Mouse (Mus musculus) lung, adult 2 months (tissue): ENCODE results near the gene Car5a.

ENCODE experiments used
- CTCF ChIP-seq: fragments of 200-500 bp; IDR thresholded peaks from 2 replicates; pipeline ENCODE4 v1.5.1; 2011; ENCODE audit warnings: mild to moderate bottlenecking, low read length, control low read depth; ENCODE audit not compliant: insufficient read depth
- POLR2A ChIP-seq: fragments of 200-500 bp; IDR thresholded peaks from 2 replicates; pipeline ENCODE4 v1.6.1; 2011; ENCODE audit warnings: low read depth, mild to moderate bottlenecking, control low read depth, low read length, borderline replicate concordance; ENCODE audit errors: extremely low read depth

DNA sequence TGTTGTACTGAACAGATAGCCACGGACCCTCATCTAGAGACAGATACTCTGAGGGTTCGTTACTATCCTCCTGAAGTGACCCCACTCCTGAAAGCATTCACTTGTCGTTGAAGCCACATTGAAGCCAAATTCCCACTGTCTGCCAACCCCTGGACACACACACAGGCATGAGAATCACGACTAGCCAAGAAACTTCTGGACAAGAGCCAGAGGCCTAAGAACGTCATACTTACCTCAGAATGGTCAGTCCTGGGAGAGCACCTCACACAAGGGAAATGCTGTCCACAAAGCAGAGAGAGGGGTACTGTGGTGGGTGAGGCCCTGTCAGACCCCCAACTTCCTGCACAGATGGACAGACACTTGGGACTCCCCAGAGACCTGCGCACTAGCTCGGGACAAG lies 48.8 kb downstream of the Car5a start:
- TF ChIP-seq POLR2A = no peak
- no peak for TF ChIP-seq CTCF
